Mouse (Mus musculus) ZHBTc4 (cell line): ENCODE measurements around the gene Gm4922.

Source experiments
- DNase-seq: peaks from one replicate; pipeline ENCODE4 v3.0.0-alpha.2; 2011; ENCODE audit warnings: low read depth, low spot score

Gm4922 gene

DNA sequence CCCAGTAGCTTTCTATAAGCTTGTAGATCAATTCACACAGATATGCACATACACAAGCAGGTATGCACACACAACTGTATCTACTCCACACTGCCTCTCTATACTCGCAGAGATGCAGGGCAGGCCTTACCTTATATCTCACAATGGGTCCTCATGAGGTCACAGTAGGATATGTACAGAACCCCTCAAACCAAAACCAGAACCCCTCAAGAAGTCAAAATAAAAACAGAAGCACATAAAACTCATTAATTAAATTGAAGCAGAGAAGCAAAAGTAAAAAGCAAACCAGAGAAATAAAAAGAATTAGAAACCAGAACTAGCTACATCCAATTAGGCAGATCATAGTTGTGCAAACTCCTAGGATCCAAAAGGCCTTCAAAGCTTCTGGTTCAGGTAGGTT is at the start of gene Gm4922:
Gene Gm4922, minus strand, starts transcription at position 101 of the 400 bp plus-strand sequence.
- DNase-seq = no peak

DNA sequence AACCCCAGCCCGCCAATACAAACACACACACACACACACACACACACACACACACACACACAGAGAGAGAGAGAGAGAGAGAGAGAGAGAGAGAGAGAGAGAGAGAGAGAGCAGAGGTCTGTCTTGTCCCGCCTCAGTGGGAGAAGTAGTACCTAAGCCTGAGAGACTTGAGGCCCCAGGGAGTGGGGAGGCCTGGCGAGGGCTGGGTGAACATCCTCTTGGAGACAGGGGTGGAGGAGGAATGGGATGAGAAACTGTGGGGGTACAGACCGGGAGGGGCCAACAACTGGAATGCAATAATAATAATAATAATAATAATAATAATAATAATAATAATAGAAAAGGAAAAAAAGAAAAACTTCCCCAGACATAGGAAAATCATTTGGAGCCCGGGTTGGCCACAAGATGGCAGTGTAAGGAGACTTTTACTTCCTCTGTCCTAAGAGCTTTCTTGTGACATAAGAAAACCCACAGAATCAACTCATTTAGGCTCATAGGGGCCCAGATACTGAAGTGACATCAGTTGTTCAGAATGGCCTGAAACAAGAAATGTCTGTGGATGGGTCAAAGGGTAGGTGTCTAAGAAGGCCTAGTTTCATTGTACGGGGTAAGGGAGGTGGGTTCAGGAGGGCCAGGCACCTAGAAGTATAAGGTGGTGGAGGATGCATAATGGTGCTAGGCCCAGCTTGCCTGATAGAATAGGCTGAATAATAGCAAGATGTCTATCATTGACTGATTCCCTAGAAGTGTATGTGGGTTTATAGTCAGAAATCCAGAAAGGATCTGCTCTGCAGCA is 49.3 kb upstream of the Gm4922 start:
- DNase-seq = peak; percentile 46

DNA sequence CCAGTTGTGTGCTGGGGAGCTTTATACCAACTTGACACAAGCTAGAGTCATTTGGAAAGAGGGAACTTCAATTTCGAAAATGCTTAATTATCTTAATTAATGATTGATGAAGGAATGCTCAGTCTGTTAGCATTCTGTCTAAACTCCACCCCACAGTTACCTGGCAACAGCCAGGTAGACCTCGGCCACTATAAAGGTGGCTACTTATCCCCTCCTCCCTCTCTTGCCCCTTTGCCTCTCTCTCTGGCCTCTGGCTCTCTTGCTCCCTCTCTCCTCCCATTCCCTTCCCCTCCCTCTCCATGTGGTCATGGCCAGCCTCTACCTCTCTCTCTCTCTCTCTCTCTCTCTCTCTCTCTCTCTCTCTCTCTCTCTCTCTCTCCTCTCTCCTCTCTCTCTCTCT is 47.8 kb upstream of the Gm4922 start:
- no peak for DNase-seq

DNA sequence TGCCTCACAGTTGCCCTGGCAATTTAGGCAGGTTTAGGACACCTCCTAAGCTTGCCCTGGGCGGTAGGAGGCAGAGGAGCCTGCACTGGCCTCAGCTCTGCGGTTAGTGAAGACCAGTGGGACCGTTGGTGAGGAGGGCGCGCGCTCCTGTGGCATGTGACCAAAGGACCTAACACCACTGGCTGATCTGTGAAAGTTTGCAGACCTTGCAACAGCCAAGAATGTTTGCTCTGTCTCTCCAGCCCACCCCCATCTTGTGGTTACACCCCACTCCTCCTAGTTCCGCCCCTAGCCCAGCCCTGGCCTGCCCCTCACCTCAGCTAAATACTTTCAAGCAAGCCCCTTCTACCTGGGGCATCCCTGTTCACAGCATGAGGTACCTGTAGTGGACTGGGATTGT is 45.2 kb upstream of the Gm4922 start:
- no peak for DNase-seq

DNA sequence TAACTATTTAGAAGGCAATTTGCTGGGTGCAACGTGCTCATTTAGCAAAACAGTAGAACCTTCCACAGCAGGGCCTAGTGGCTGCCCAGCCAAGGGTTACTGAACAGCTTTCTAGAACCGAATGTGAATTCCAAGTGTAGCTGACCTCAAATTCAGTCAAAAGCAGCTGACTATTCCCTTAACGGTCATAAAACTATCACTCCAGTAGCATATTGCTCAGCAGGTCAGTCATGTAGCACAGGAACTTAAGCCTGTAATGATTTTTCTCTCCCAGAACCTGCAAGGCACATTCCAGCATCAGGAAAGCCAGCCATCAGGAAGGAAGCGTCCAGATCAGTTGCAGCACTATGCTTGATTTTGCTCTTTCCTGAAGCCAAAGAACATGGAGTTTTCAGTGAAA is 43.8 kb upstream of the Gm4922 start:
- DNase-seq = no peak

DNA sequence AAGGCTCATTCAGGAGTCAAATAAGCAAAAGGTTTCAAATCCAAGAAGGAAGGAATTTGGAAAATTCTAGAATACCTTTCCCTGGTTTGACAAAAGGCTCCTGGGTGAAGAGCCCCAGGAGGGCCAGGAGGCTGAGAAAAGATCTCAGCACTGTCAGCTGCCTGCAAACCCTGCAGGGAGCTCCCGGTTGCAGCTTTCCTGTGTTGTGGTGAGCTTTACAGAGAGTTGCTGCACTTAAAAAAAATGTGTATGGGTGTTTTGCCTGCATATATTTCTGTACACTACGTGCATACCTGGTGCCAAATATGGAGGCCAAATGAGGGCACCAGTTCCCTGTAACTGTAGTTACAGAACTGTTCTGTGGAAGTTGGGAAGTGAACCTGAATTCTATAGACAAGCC is 41.3 kb upstream of the Gm4922 start:
- DNase-seq = peak; percentile 27

DNA sequence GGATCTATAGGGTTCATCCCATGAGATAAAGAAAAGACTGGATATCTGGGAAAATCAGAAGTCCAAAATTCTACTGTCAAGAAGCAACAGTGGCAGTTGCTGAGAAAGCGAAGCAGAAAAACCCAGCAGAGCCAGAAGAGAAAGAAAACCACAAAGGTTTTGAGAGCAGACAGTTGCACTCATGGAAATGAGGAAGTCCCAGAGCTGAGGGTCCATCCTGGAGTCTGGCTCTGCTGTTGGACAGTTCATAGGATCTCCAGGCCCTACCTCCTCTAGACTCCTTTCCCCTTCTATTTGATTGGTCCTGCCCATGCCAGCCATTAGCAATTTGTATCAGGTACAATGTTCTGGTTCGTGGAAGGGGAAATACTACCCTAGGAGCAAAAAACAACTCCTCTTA is 39.5 kb upstream of the Gm4922 start:
- no peak for DNase-seq

DNA sequence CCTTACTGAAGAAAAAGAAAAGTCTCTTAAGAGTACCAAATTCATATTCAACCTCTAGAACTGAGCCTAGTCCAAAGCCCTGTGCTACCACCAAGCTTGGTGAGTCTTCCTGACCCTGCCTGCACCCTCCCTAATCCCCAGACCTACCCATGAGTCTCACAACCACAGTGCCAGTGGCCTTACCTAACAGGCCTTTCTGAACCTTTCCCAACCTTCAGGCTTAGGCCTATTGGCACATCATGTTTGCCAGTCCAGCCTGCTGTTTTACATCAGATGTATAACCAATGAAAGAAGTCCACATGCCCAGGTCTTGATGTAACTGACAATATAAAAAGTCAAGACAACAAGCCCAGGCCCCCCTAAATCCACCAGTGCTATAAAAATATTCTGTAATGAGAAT is 38.5 kb upstream of the Gm4922 start:
- no peak for DNase-seq

DNA sequence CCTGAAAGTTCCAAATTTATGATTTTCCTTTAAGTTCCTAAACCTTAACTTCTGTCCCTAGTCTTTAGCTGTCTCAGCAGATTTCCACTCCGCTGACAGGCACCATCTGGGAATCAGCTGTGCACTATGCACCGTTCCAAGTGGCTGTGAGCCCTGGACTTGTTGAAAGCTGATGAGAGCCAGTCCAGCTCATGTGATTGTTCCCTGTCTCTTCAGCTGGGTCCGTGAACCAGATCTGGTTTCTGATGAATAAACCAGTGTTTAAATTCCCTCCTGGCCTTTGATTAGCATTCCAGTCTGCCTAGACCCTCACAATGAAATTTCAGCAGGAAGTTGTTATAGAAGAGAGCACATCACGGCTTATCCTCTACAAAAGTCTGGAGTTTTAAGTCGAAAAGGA is 30.0 kb upstream of the Gm4922 start:
- no peak for DNase-seq

DNA sequence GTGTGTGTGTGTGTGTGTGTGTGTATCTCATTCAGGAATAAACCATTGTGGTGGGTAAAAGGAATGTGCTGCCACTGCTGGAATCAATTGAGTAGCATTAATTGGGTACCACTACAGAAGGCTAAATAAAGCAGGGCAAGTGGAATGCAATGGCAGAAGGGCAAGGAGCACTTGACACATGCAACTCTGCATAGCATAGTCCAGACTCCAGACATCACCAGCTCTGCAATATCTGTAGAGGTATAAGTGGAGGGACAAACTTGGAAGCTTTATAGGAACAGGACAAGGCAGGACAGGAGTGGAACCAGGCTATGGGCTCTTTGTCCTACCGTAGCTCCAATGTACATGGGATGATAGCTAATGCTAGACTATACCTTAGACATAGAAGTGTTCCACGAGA is 25.2 kb upstream of the Gm4922 start:
- no peak for DNase-seq

DNA sequence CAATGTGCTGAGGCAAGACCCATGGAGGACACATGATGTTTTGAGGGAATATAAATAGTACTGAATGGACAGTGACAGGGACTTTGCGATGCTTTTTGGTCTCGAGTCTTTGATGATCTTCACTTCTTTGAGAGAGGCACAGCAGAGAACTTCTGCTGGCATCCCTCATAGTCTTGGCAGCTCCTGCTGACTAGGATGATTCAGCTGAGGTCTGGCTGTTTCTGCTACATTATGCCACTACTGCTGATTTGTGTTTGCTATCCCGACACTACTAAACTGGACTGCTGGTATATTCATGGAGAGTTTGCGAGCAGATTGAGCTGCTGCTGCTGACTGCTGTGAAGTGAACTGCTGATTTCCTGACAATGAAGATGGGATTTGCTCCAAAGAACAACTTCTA is 3.5 kb upstream of the Gm4922 start:
- DNase-seq = no peak

DNA sequence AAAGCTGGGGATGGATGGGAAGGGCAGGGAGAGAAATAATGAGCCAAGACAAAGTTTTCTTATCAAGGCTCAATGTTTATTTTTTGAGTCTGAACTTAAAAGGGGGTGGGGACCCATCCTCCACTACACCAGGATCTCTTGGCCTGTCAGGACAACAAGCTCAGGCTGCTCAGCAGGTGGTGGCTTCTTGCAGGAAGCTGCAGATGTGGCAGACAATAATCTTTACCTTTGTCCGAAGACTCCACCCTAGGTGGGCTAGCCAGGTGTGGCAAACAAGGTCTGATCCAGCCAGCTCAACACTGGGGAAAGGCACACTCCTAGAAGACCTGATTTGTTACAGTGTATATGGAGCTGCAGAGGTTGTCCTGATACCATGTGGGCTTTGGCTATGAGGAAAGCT is 2.0 kb upstream of the Gm4922 start:
- peak; percentile 12 for DNase-seq

DNA sequence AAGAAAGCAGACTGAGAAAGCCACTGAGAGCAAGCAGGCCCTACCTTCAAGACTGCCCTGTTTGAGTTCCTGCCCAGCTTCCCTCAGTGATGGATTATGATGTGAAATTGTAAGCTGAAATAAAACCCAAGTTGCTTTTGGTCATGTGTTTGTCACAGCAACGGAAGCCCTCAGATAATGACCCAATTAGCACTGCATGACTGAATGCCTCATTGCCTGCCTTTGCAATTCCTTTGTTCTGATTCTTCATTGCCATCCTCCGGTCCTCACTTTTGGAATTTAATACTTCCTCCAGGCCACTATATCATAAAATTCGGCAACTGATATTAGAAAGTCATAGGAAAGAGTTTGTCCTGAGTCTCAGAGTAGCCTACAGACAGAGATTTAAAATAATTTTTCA is 9.0 kb downstream of the Gm4922 start:
- no peak for DNase-seq

DNA sequence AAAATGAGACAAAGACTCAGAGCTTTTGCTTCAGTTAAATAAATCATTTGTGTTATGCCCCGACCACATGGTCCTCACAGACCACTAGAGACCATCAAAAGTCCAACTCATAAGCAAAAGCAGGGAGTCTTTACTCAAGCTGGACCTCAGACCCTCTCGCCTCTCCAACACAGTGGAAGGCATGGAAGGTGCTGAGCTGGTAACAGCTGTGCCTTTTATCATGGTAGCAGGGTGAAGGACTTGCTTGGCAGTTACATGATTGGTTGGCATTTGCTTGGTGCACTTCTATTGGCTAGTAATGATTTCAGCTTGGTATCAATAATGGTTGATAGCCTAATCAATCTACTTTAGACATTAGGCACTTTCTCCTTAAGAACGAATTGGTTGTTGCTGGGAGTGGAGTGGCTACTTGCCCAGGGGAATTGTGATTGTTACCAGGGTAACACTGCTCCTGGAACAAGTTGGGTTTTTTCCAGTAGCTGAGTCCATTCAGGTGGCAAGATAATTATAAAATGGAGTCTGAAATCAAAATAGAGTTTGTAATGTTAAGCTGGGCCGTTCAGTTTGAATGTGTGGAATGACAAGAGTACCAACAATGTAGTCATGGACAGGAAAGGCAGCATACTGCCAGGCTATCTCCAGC is 13.9 kb downstream of the Gm4922 start:
- DNase-seq = no peak

DNA sequence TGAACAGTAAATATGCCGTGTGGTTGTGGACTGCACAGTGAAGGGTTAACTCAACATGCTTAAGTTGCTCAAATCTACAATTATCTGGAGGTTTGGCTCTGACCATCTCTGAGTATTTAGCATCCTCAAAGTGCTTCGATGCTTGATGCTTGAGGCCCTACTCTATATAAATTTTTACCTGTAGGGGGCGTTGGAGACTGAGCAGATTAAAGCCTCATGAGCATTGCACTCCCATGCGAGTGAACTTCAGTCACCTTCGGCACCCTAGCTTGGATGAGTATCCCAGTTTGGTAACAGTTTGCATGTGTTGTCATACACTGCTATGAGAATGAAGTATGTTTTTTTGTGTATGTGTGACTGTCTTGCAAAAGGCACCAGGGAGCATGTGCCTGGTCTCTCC is 16.7 kb downstream of the Gm4922 start:
- DNase-seq = peak; percentile 49

DNA sequence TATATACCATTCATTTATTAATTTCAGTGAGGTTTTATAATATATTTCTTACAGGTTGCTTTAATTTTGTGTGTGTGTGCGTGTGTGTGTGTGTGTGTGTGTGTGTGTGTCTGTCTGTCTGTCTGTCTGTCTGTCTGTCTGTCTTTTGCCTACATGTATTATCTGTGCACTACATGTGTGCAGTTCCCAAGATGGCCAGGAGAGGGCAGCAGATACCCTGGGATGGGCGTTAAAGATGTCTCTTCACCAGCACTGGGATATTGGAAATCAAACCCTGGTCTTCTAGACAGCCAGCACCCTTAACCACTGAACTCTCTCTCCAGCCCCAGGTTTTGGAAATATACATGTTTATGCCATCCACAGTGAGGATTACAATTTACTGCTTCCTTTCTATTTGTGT is 26.4 kb downstream of the Gm4922 start:
- peak; percentile 85 for DNase-seq

DNA sequence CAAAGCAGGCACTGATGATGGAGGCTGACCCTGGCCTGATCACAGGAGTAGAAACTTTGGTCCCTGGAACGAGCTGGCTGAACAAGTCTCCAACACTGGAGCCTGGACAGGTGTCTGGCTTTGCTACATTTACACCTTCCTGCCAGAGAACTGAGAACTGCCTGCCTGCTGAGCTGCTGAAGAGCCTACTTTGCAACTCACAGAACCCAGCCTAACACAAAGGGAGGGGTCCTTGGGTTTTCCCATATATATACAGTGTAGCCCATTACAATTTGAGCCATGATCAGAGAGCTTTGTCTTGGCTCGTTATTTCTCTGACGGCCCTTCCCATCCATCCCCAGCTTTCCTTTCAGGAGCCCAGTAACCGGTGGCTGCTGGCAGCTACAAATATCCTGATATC is 36.5 kb downstream of the Gm4922 start:
- DNase-seq = peak; percentile 76

DNA sequence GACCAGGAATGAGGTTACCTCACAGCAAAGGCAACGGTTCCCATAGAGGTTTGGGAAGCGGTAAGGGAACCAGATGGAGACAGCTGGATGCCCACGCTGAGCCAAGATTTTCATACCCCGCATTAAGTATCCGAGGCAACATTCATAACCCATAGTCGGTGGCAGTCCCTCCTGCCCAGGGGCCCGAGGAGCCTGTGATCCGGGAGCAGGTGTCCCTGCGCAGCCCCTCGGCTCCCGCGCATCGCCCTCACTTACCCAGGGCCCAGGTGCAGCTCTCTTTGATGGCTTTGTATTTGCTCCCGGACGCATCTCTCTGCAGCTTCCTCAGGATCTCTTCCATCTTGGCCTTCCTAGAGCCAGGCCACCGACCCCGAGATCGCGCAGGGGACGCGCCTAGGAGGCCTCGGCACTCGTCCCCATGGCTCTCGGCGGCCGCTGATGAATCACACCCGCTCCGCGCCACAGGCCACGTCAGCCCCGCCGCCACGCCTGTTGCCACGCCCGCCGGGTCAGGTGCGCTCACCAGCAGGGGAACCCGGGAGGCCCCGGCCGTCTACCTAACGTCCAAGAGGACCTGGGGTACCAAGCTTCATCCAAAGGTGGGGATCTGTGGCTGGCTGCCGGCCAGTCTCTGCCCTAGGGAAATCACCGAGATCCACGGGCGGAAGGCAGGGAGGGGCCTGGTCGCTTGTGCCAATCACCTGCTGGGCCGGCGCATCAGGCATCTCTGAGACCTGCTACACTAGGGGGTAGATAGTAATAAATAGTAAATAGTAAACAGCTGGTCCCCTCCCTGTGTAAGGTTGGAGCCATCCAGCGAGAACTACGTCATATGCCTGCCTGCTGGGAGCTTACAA is 43.1 kb downstream of the Gm4922 start, which contains the start of gene Arfgef3:
Gene Arfgef3, minus strand, starts transcription at position 664 of the 857 bp plus-strand sequence.
- DNase-seq = peak; percentile 51

DNA sequence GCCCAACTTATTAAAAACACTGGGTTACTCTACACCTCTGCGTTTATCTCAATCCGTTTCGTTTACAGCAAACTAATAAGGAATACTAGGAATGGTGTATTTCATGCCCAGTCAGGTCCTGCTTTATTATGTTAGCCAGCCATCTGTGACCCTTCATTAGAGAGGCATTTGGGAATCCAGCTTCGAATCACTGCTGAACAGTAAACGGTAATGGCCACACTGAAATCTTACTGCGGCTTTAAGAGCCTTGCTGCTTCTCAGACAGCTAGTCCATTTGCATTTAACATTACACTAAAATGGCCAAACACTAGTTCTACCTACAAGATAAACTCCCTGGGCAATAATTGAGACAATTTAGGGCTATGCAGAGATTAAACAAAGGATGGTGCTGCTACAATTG is 44.5 kb downstream of the Gm4922 start:
- no peak for DNase-seq

DNA sequence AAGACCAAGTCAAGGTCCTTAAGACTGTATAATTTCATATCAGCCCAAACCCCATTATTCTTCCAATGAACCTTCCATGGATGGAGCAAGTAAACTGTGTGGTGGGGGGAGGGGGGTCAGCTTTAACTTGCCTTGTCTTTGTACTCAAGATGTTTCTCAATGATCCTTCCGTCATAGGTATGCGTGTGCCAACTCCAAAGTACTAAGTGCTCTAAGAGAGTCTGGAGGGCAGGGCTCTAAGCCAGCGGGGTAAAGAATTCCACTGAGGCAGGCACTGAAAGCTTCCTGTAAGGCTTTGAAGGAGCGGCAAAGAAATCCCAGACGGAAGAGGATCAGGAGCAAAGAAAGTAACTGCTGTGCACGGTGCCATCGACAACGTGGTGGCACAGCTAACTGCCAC is 45.6 kb downstream of the Gm4922 start:
- DNase-seq = no peak
